In the genomic region with DNA sequence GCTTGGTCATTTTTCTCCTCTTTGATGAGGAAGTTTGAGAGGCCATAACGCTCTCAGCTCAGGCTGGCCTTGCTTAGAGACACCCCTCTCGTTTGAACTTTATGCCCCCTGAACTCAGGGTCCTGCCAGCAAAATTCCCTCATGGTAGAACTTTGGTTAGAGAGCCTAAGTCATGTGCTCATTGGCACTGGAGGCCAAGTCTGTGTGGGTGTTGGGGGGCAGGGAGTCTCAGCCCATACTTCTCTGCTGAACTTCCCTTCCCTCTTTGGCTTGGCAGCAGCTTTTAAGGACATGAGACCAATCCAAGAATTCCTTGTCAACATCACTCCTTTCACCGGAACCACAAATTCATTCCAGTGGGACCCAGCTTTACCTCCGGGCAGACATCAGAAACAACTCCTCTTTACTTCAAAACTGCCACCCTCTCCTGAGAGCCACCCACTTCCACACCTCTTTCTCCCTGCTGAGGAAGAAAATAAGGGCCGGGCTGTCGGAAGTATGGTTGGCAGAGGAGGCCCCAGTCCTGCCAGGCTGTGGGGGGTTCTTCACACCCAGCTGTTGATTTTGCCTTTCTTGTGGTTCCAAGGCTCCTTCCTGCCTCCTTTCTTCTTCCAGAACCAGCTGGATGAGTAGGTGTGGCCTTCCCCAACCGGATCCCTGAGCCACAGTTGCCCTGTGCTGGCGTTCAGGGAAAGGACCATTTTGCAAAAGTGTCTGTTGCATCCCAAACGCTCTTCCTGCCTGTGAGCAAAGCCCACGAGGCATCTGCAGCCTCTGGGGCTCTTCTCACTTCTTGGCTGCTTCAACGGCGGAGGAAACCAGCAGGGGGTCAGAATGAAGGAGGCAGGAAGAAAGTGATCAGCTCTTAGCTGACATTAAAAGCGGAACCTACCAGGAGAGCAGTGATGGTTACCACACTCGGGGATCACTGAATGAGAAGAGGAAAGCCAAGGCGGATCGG, we compare ENCODE assay signal across 10 mouse cellular contexts.
A peak's percentile ranks its signal among the peaks of the same experiment; 100 is the strongest.
DNase-seq lines count a peak whose midpoint lies in the region; ATAC-seq and TF ChIP-seq lines count a peak whose summit lies in the region.
"Had no signal": no experiment of that assay in that cellular context is flagged by ENCODE, and none has a peak within 500 bp of the region (broad histone marks: within the 10 kb centered on the region; RNA-seq: fewer than 3 reads in every experiment).

No protein-coding gene starts in this region.

- H3K79me2 ChIP-seq in macrophage (ENCODE audit: inconsistent target): no peaks in the 10 kb centered on the region

- no peak overlapping the region for H3K4me3 ChIP-seq in thymus, adult 2 months (ENCODE audit: control insufficient read depth, insufficient read depth, low read length)
- no peak overlapping the region for H3K4me3 ChIP-seq in macrophage (ENCODE audit: inconsistent target)
- H3K4me3 ChIP-seq in forebrain, embryonic 16.5 days (replicated peaks; ENCODE audit: low read length): no peak overlapping the region
- no peak overlapping the region for H3K4me3 ChIP-seq in midbrain, embryonic 16.5 days (ENCODE audit: low read depth, low read length)
- H3K4me3 ChIP-seq: embryonic facial prominence, embryonic 15.5 days; heart, embryonic 13.5 days had no signal

- ATAC-seq in forebrain, embryonic 16.5 days: no peak
- no peak for ATAC-seq in midbrain, embryonic 16.5 days

- peak; percentile 63 for DNase-seq in kidney, adult 11 months
- DNase-seq in kidney, postnatal 10 days: no peak
- DNase-seq in thymus, adult 2 months: peak; percentile 24
- no peak for DNase-seq in thymus, adult 18-20 months
- no peak for DNase-seq in adrenal gland, postnatal 4 days (ENCODE audit: low spot score in 2 of 2)

- no peak for TF ChIP-seq POLR2A in thymus, adult 2 months (IDR thresholded peaks at IDR 0.05; ENCODE audit: control insufficient read depth, extremely low read depth, insufficient read depth, low read length, poor library complexity)

- no peaks in the 10 kb centered on the region for H3K36me3 ChIP-seq in thymus, adult 2 months (ENCODE audit: control insufficient read depth, insufficient read depth, low read length)
- H3K36me3 ChIP-seq in macrophage (ENCODE audit: inconsistent target): no peaks in the 10 kb centered on the region
- no peaks in the 10 kb centered on the region for H3K36me3 ChIP-seq in forebrain, embryonic 16.5 days (ENCODE audit: control insufficient read depth, insufficient read depth)
- H3K36me3 ChIP-seq in midbrain, embryonic 16.5 days (ENCODE audit: control insufficient read depth, insufficient read depth, low read length): no peaks in the 10 kb centered on the region
- H3K36me3 ChIP-seq: embryonic facial prominence, embryonic 15.5 days; heart, embryonic 13.5 days had no signal

- 0 out of 2 replicates have a peak, but pooled peaks cover 2% of the 10 kb centered on the region for H3K9me3 ChIP-seq in forebrain, embryonic 16.5 days (ENCODE audit: control insufficient read depth, low read length)
- no peaks in the 10 kb centered on the region for H3K9me3 ChIP-seq in midbrain, embryonic 16.5 days (replicated peaks; ENCODE audit: control insufficient read depth, low read length, poor library complexity, severe bottlenecking)
- H3K9me3 ChIP-seq: embryonic facial prominence, embryonic 15.5 days had no signal

- no peak overlapping the region for H3K4me2 ChIP-seq in forebrain, embryonic 16.5 days (ENCODE audit: low read length)
- H3K4me2 ChIP-seq in midbrain, embryonic 16.5 days (ENCODE audit: low read length): no peak overlapping the region
- H3K4me2 ChIP-seq: embryonic facial prominence, embryonic 15.5 days; heart, embryonic 13.5 days had no signal

- no peak overlapping the region for H3K9ac ChIP-seq in forebrain, embryonic 16.5 days (replicated peaks; ENCODE audit: low read depth, low read length)
- H3K9ac ChIP-seq in midbrain, embryonic 16.5 days (ENCODE audit: low read depth, low read length): no peak overlapping the region
- H3K9ac ChIP-seq: embryonic facial prominence, embryonic 15.5 days; heart, embryonic 13.5 days had no signal

- TF ChIP-seq CTCF in thymus, adult 2 months (IDR thresholded peaks at IDR 0.05; ENCODE audit: borderline replicate concordance, control insufficient read depth, extremely low read depth, insufficient read depth, low read length, poor library complexity): peak; percentile 30; the same call in 1 of the 2 replicates

- 14% methylated on average over 16 of the region's 16 CpGs for WGBS in thymus, adult 2 months
- 21% methylated on average over 16 of the region's 16 CpGs for WGBS in macrophage (ENCODE audit: missing documents)
- WGBS in forebrain, embryonic 16.5 days: 70% methylated on average over 16 of the region's 16 CpGs
- WGBS in midbrain, embryonic 16.5 days: 67% methylated on average over 16 of the region's 16 CpGs

- H3K27me3 ChIP-seq in thymus, adult 2 months (ENCODE audit: control insufficient read depth, insufficient read depth, low read length): no peaks in the 10 kb centered on the region
- no peaks in the 10 kb centered on the region for H3K27me3 ChIP-seq in forebrain, embryonic 16.5 days (replicated peaks; ENCODE audit: control insufficient read depth, insufficient read depth, low read length)
- no peaks in the 10 kb centered on the region for H3K27me3 ChIP-seq in midbrain, embryonic 16.5 days (ENCODE audit: control insufficient read depth, insufficient read depth, low read depth, low read length)
- H3K27me3 ChIP-seq: embryonic facial prominence, embryonic 15.5 days had no signal

- no peak overlapping the region for H3K27ac ChIP-seq in thymus, adult 2 months (ENCODE audit: control insufficient read depth, insufficient read depth, low read length)
- peak overlapping the region; percentile 51 for H3K27ac ChIP-seq in macrophage
- no peak overlapping the region for H3K27ac ChIP-seq in forebrain, embryonic 16.5 days (ENCODE audit: low read length)
- H3K27ac ChIP-seq in midbrain, embryonic 16.5 days (ENCODE audit: low read length): no peak overlapping the region
- H3K27ac ChIP-seq: embryonic facial prominence, embryonic 15.5 days; heart, embryonic 13.5 days had no signal

- peaks cover 16% of the 10 kb centered on the region for H3K4me1 ChIP-seq in thymus, adult 2 months (replicated peaks; ENCODE audit: control insufficient read depth, insufficient read depth, low read length)
- no peaks in the 10 kb centered on the region for H3K4me1 ChIP-seq in forebrain, embryonic 16.5 days (replicated peaks; ENCODE audit: control insufficient read depth, insufficient read depth, low read length)
- H3K4me1 ChIP-seq in midbrain, embryonic 16.5 days (ENCODE audit: control insufficient read depth, insufficient read depth, low read length): no peaks in the 10 kb centered on the region
- H3K4me1 ChIP-seq: heart, embryonic 13.5 days had no signal

Comparison
In these comparisons a context has a peak if more than half of its experiments do, and no peak if none do; other contexts are left out.
1. DNase-seq: peak in kidney, adult 11 months (single experiment) and thymus, adult 2 months (single experiment); none in kidney, postnatal 10 days (single experiment), thymus, adult 18-20 months (0 of 2) and adrenal gland, postnatal 4 days (0 of 2).